Mouse (Mus musculus) C2C12 (cell line): ENCODE data around the gene Il7r. TPM values are rescaled to one million over a fixed set of nuclear protein-coding genes. Genes with fewer than 3 reads are reported as not detected.

Experiments
- H3K27me3 ChIP-seq: one replicate; pipeline ENCODE4 v1.6.1; 2011; ENCODE audit not compliant: control insufficient read depth, insufficient read depth, insufficient read length
- H3K36me3 ChIP-seq: one replicate; pipeline ENCODE4 v1.6.1; 2011; ENCODE audit not compliant: control insufficient read depth, insufficient read depth
- H3K4me3 ChIP-seq: one replicate; pipeline ENCODE4 v1.5.1; 2011; ENCODE audit warnings: mild to moderate bottlenecking, control low read depth; ENCODE audit not compliant: poor library complexity, insufficient read depth, severe bottlenecking
- H3K79me2 ChIP-seq: one replicate; pipeline ENCODE4 v1.6.1; 2011; ENCODE audit not compliant: control insufficient read depth, insufficient read depth
- H3K79me3 ChIP-seq: one replicate; pipeline ENCODE4 v1.6.1; 2011; ENCODE audit warnings: low read depth, control low read depth
- H3ac ChIP-seq: one replicate; pipeline ENCODE3; 2011; ENCODE audit warnings: low read depth; ENCODE audit not compliant: control insufficient read depth, insufficient read length
- CEBPB ChIP-seq: IDR thresholded peaks from one replicate; pipeline ENCODE4 v1.6.1; 2011; ENCODE audit warnings: low read depth, mild to moderate bottlenecking, control low read depth, moderate library complexity
- CTCF ChIP-seq: IDR thresholded peaks from one replicate; pipeline ENCODE4 v1.5.1; 2011; ENCODE audit not compliant: control insufficient read depth, insufficient read depth, insufficient read length
- FOSL1 ChIP-seq: IDR thresholded peaks from one replicate; pipeline ENCODE4 v1.8.0; 2011; ENCODE audit warnings: mild to moderate bottlenecking, low read length; ENCODE audit not compliant: poor library complexity, insufficient read depth, severe bottlenecking
- MAX ChIP-seq: IDR thresholded peaks from one replicate; pipeline ENCODE4 v1.6.1; 2011; ENCODE audit warnings: mild to moderate bottlenecking, control low read depth
- MYOD1 ChIP-seq: IDR thresholded peaks from one replicate; pipeline ENCODE4 v1.6.1; 2011; ENCODE audit warnings: low read depth; ENCODE audit not compliant: control insufficient read depth, insufficient read length
- MYOG ChIP-seq: IDR thresholded peaks from one replicate; pipeline ENCODE4 v1.6.1; 2011; ENCODE audit not compliant: control insufficient read depth, insufficient read length; ENCODE audit errors: extremely low read depth
- USF1 ChIP-seq: IDR thresholded peaks from one replicate; pipeline ENCODE4 v1.6.1; 2011; ENCODE audit warnings: low read depth, mild to moderate bottlenecking, control low read depth, moderate library complexity
- polyA plus RNA-seq: library from polyadenylated mRNA; unstranded; fragments of >200 nt; fragmentation: generic; extraction: Trizol; gene quantifications from one replicate; pipeline ENCODE4 v1.2.1, GENCODE M21; 2012; ENCODE audit warnings: missing spikeins

Il7r gene
- polyA plus RNA-seq, 1 experiment: not detected

DNA sequence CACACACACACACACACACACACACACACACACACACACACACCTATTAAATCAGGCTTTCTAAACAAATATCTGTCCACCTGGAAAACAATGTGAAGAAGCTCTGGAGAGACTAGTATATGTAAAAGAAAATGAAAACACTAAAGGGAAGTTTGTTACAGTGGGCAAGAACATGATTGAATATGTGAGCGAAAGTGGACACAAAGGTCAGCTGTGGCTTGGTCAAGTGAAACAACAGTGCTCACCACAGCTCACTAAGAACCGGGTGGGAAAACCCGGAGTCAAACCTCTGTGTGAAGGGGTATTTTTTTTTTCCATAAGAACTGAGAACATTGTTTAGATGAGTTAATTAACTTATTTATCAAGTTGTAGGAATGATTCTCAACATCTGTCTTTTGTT, 6.9 kb downstream of the Il7r start:
- Histone ChIP-seq H3ac (no peak overlapping the region), H3K79me2 (no peaks in the 10 kb centered on the region), H3K79me3 (no peaks in the 10 kb centered on the region), H3K4me3 (no peak overlapping the region), H3K36me3 (no peaks in the 10 kb centered on the region), H3K27me3 (no peaks in the 10 kb centered on the region)
- no peak for TF ChIP-seq MYOD1
- TF ChIP-seq MAX: no peak
- no peak for TF ChIP-seq CTCF
- TF ChIP-seq FOSL1: no peak

DNA sequence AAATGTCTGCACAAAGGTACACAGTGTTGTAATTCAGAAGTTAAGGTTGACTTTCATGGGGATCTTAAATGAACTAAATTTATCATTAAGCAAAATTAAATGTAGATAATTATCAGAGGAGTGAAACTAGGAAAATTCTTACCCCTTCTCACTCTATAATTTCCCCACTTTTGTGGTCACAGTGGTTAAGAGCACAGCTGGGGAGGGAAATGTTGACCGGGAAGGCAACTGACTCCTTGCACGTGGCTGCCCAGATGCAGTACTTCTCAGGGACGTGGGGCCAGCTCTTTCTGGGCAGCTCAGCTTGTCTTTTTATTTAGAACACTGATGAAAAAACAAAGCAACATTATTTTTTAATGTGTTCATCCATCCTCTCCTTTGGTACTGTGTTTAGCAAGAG, 37.9 kb downstream of the Il7r start:
- Histone ChIP-seq H3K27me3 (no peaks in the 10 kb centered on the region), H3K79me3 (no peaks in the 10 kb centered on the region), H3ac (no peak overlapping the region), H3K79me2 (no peaks in the 10 kb centered on the region), H3K4me3 (no peak overlapping the region), H3K36me3 (no peaks in the 10 kb centered on the region)
- TF ChIP-seq MYOD1 (no peak), FOSL1 (no peak), CTCF (no peak), MYOG (no peak), USF1 (no peak), MAX (no peak), CEBPB (no peak)

DNA sequence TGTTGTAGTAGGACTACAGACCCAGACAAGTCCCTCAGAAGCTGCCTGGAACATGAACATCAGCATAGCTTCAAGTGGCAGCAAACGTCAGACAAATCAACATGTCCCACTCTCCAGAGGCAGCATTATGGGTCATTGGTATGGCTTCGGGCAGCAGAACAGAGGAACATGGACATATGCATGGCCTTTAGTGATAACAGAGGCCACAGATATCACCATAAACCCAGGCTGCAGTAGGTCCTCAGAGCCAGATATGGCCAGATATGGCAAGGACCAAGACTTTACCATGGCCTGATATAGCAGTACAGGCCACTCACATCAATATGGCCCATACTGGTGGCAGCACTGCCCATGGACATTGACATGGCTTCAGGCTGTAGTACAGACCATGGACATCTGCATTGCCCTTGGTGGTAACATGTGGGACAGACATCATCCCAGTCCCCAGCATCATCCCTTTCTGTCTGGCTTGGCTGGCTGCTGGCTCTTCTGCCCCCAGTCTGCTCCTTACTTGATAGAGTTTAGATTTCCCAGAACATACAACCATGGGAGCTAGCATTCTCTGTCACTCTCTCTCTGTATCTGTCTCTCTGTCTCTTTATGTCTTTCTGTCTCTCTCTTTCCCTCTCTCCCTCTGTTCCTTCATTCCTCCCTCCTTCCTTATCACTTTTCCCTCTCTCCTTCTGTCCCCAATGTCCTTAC, 40.4 kb downstream of the Il7r start:
- Histone ChIP-seq H3K36me3 (no peaks in the 10 kb centered on the region), H3K4me3 (no peak overlapping the region), H3K79me3 (no peaks in the 10 kb centered on the region), H3ac (no peak overlapping the region), H3K27me3 (no peaks in the 10 kb centered on the region), H3K79me2 (no peaks in the 10 kb centered on the region)
- TF ChIP-seq MYOD1: no peak
- TF ChIP-seq CEBPB: no peak
- TF ChIP-seq MAX: no peak
- no peak for TF ChIP-seq CTCF
- no peak for TF ChIP-seq FOSL1
- TF ChIP-seq MYOG: no peak
- no peak for TF ChIP-seq USF1

DNA sequence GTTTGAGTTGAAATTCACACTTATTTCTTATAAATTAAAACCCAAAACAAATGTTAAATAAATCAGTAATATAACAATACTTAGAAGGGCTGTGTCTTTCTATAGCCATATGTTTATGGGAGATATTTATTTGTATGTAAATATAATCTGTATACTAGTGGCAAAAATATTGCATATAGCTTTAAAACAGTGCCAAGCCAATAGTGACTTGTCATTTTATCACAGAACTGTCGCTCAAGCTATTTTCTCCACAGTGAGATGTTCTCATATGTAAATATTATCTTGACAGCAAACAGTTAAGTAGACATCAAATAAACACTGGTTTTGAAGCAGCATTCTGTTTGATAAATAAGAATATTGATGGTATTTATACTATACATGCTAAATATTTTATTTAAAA, 56.8 kb downstream of the Il7r start:
- H3K4me3 ChIP-seq: no peak overlapping the region
- no peak for TF ChIP-seq CEBPB
- TF ChIP-seq MYOG: no peak
- no peak for TF ChIP-seq CTCF
- no peak for TF ChIP-seq MAX
- TF ChIP-seq USF1: no peak
- TF ChIP-seq MYOD1: no peak
- TF ChIP-seq FOSL1: no peak
- H3K79me3 ChIP-seq: no peaks in the 10 kb centered on the region
- H3K79me2 ChIP-seq: no peaks in the 10 kb centered on the region
- H3K27me3 ChIP-seq: no peaks in the 10 kb centered on the region
- H3ac ChIP-seq: no peak overlapping the region
- H3K36me3 ChIP-seq: no peaks in the 10 kb centered on the region

DNA sequence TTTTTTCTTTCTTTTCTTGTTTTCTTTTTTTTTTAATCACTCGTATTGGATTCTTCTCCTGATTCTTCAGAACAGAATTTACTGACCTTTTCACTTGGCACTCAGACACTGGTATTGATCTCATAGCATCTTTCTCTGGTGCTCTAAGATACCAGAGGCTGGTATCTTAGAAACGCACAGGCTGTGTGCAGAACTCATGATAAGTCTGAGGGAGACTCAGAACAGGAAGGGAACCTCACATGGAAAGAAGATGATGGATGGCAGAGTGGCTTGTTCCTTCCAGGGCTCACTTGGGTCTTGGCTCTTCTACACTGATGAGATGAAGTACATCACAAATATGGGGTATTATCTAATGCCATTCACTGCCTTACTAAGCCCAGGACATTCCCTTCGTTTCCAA, 57.4 kb downstream of the Il7r start:
- Histone ChIP-seq H3K27me3 (no peaks in the 10 kb centered on the region), H3K79me3 (no peaks in the 10 kb centered on the region), H3ac (no peak overlapping the region), H3K36me3 (no peaks in the 10 kb centered on the region), H3K79me2 (no peaks in the 10 kb centered on the region), H3K4me3 (no peak overlapping the region)
- TF ChIP-seq CEBPB: no peak
- no peak for TF ChIP-seq MYOG
- no peak for TF ChIP-seq FOSL1
- no peak for TF ChIP-seq USF1
- no peak for TF ChIP-seq MYOD1
- no peak for TF ChIP-seq MAX
- no peak for TF ChIP-seq CTCF

DNA sequence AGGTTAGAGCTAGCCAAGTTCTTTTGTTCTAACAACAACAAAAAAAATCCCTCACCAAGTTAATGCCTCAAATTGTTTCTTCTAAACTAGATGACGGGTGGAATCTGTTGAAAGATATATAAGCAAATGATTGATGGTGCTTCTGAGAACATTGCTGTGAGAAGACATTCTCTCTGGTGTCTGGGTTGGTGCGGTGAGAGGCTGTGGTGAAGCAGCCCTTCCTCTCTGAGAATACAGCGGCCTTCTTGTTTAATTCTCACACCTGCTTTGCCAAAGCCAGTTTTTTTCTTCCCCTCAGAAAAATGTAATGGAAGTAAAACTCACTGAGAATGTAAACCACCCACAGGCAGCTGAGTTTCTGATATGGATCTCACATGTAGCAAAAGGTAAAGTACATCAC, 57.8 kb downstream of the Il7r start:
- TF ChIP-seq MAX (no peak), CTCF (no peak), MYOD1 (no peak), FOSL1 (no peak)
- Histone ChIP-seq H3K36me3 (no peaks in the 10 kb centered on the region), H3ac (no peak overlapping the region), H3K79me2 (no peaks in the 10 kb centered on the region), H3K4me3 (no peak overlapping the region), H3K27me3 (no peaks in the 10 kb centered on the region), H3K79me3 (no peaks in the 10 kb centered on the region)
